Mouse (Mus musculus) brain, embryonic 18.5 days (tissue): ENCODE measurements around the gene Ccdc63.
"Not testable (repeated sequence)": the region's sequence is repeated elsewhere in the genome, so short reads cannot be mapped to it uniquely, and the experiment has no call there.

ENCODE experiments used
- DNase-seq: peaks from one replicate; pipeline ENCODE4 v3.0.0-alpha.2; 2012; ENCODE audit warnings: low read depth, low spot score

Gene Ccdc63

DNA sequence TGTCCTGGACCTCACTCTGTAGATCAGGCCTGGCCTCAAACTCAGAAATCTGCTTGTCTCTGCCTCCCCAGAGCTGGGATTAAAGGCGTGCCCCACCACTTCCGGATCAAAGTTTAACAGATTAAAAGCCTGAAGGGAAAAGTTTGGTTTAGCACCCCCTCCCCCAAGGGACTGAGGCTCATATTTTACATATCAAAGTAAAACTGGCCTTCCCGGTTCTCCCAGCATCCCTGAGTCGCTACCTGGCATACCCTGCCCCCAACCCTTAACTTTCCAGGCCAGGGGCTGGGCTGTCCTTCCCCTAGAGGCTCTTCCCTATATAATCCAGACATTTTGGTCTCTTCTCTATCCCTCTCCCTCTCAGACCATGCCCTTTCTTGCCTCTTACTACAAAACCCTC lies 8.6 kb upstream of the Ccdc63 start:
- no peak for DNase-seq

DNA sequence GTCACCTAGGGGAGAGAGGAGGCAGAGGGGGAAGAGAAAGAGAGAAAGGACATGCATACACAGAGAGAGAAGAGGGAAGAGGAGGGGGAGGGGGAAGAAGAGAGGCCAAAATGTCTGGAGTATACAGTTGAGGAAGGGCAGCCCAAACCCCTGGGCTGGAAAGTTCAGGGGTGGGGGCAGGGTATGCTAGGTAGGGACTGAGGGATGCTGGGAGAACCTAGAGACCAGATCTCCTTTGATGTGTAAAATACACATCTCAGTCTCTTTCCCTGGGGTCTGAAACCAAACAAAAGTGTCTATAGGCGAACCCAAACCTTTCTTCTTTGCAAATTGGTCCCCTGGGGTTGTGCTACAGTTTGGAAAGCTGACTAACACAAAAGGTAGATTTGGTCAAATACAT lies 7.5 kb upstream of the Ccdc63 start:
- no peak for DNase-seq

GRCm38 (mm10) chr5:122146609-122147008 lies 6.0 kb upstream of the Ccdc63 start:
- DNase-seq = no peak

DNA sequence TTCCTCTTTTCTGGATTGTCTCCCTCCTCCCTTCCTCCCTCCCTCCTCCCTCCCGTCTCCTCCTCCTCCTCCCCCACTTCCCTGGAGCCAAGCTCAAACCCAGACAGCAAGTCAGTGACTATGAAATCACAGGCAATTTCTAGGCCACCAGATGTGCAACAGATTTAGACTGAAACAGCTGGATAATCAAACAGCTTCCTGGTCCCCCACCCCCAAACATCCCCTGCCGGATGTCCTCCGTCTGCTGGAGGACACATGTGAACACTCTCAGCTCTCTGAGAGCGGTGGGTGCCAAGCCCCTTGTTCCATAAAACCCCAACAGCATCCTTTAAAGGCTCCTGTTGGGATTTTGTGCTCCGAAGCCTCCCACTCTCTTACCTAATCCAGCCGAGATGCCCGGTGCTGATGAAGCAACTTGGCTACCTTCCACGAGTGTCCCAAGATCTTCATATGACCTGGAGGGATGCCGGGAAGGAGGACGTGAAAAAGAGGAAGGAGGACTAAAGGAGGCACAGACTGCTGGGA lies 5.5 kb upstream of the Ccdc63 start:
- DNase-seq = no peak

DNA sequence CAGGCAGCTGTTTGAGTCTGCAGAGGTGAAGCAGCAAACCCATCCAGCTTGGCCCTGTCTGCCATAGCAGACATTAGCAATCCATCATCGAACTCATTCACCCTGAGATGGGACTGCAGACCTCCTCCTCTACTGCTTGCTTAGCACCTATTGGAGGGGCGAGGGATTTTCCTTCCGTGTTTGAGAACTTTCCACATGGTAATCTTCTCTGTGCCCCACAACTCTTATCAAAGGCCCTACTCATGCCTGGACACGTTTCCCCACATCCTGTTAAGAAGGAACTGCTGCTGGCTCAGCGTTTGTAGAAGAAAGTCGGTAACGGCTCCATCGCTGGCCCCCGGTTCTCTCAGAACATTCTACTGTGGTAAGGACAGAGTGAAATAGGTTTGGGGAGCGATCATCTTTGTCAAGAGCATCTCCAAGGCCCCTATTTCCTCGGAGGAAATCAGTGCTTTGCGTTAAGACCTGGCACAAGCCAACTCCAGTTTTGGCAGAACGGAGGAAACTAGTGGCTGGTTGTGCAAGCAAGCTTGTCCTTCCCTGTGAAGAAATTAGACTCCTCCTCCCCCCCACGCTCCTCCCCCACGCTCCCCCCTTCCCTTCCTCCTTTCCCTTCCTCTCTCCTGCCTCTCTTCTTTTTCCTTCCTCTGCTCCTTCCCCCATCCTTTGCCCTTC lies 4.9 kb upstream of the Ccdc63 start:
- no peak for DNase-seq

- no peak for DNase-seq
These were observed 4.2 kb upstream of the Ccdc63 start for GRCm38 (mm10) chr5:122144825-122145224.

DNA sequence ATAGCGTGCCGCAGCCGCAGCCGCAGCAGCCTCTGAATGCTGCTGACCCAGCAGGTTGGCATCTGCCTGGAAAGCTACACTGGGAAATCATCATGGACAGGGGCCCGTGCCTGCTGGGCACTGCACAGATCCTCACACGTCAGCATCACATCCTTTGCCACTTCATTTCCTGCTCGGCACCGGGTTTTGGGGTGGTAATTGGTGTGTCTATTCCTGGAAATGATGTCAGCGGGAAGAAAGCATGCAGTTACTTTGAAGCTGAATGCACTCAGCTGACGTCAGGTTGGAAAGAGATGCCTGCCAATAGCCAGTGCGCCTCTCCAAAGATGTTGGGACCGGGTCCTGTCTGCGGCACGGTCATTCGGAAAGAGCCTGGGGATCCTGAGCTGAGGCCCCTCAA lies 2.9 kb upstream of the Ccdc63 start:
- no peak for DNase-seq

DNA sequence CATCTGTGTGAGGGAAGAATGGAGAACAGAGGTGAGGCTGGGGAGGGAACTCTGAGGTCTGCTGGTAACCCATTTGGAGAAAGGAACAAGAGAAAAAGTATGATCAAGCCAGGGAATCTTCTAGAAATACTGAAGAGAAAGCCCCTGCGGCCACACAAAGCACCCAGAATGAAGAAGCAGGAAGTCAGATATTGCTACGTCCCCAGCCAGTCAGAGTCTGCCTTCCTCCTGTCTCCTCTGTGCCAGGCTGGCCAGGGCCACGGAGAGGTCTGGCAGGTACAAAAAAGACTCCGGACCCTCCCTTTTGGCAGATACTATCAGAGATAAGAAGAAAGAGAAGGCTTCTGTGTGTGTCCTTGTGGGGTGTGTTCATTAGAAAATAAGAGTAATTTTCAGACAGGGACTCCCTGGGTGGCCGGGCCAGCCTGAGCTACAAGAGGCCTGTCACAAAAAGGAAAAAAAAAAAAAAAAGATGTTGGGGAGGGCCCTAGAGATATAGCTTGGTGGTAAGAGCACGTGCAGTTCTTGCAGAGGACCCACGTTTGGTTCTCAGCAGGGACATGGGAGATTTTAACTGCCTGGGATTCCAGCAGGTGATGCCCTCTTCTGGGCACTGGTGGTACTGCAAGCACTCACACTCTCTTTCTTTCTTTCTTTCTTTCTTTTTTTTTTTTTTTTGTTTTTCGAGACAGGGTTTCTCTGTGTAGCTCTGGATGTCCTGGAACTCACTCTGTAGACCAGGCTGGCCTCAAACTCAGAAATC lies 1.8 kb upstream of the Ccdc63 start:
- no peak for DNase-seq

DNA sequence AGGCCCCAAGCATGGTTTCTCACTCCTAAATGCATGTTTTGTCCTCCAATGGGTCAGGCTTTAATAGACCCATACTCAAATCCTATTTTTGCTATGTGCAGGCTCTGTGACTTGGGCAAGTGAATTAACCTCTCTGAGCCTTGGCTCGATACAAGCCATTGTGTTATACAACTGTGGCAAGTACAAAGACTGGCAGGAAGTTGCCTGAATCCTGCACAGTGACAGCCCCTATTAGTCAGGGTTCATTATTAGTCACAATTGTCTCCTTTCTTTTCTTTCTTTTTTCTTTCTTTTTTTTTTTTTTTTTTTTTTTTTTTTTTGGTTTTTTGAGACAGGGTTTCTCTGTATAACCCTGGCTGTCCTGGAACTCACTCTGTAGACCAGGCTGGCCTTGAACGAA lies 852 bp downstream of the Ccdc63 start:
- DNase-seq = not testable (repeated sequence)

DNA sequence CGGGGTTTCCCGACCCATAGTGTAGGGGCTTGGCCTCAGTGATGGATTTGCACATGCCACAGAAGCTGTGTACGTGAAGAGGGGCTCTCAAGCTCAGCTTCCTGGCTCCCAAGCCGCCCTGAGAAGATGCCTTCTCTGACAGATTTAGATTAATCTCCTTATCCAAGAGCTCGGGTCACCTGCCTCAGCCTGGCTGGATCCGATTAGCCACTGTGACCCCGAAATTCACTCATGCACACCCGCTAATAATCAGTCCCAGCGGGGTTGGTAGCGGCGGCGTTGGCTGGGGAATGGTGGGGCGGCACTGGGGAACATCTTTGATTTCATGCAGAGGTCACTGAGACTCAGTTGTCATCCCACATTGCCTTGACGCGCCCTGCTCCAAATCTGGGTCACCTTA lies 1.8 kb downstream of the Ccdc63 start:
- no peak for DNase-seq

GRCm38 (mm10) chr5:122136508-122137408 lies 3.9 kb downstream of the Ccdc63 start:
- no peak for DNase-seq

DNA sequence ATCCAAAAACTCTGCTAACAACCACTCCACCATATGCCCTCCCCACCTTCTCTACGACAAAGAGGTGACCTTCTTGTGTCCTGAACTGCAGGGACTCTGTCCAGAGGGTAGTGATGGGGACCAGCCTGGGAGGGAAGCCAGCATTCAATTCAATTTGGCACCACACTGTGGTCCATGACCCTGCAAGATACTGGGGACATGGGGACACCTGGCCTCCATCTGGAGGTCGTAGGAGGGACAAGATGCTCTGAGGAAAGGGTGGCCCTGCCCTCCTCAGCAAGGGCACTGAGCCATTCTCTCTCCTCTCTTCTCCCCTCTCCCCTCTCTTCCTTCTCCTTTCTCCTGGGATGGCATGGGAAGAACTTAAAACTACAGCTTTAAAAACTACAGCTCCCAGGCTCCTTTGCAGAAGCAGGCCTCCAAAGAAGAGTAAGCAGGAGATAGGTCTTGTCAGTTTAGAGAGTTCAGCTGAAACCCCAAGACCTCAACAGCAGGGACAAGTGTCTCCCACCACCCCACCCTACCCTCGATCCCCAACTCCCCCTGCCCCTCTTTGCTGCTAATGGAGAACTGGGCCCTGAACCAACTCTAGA lies 5.2 kb downstream of the Ccdc63 start:
- DNase-seq = no peak

GRCm38 (mm10) chr5:122134395-122135289 lies 6.0 kb downstream of the Ccdc63 start:
- DNase-seq = no peak

GRCm38 (mm10) chr5:122133050-122133389 lies 7.6 kb downstream of the Ccdc63 start:
- no peak for DNase-seq

DNA sequence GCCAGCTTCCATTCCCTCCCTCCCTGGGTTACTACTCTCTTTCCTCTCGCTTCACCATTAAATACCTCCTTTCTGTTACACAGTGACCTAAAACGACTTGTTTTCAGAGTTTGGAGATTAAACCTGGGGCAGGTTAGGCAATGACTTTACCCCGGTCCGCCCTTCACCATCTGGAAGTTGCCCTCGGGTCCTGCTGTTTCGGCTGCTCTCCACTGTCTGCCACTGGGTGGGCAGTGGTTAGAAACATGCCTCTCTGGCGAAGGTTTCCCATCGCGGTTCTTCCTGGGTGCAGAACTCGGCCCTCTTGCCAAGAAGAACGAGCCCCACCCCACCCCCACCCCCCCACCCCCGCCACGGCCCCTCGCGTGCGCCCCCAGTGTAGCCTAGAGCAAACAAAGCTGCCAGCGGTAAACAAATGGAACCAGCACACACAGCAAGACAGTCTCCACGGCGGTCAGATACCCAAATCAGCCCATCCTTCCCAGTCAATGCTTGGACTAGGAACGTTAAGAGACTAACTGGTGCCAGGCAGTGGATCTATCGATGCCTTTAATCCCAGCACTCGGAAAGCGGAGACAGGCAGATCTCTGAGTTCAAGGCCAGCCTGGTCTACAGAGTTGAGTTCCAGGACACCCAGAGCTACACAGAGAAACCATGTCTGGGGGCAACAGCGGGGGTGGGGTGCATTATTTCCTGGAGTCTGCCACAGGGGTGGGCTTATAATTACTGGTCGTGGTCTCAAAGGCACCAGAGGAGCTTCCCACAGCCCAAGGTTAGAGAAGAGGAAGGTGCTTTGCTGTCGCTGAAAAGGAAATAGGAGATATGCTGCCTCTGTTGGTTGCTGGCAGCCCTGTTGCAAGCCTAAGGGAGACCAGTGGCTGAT lies 8.2 kb downstream of the Ccdc63 start:
- DNase-seq = no peak

DNA sequence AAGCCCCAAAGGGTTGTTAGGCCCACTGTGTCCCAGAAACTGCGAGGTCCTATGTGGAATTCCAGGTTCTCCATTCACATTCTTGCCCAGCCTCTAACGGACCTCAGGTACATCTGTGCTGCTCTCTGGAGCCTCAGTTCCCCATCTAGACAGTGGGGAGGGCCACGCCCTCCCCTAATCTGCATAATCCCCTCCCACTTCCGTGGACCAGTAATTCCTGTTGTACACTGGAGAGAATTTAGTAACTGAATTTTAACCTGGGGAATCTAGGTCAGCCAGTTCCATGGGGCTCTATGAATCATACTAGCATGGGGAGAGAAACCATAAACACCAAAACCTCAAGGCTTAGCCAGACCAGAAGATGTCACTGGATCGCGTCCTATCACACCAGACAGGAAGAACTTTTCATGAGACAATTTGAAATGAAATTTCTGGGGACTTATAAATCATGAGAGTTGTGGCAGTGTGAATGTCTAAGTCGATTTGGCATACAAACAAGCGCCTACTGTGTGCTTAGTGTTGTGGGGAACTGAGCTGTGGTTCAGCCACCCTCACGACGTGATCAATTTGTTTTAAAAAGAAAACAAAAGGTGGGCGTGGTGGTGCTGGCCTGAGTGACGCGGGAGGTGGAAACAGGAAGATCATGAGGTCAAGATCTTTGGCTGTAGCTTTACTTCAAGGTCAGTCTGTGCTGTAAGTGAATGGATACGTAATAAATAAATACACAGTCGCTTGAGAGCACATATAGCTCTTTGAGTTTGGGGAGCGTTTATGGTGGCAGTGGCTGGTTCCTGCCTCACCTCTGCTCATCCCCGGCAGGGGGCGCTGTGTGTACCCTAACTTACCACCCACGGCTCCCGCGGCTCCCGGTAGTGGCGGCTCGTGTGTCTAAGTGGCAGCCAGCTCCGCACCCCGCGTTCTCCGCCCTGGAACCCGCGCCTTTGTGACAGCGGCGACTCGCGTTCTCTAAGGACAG lies 9.3 kb downstream of the Ccdc63 start:
- DNase-seq = no peak

- no peak for DNase-seq
These were observed 10.2 kb downstream of the Ccdc63 start for GRCm38 (mm10) chr5:122130341-122130998.

DNA sequence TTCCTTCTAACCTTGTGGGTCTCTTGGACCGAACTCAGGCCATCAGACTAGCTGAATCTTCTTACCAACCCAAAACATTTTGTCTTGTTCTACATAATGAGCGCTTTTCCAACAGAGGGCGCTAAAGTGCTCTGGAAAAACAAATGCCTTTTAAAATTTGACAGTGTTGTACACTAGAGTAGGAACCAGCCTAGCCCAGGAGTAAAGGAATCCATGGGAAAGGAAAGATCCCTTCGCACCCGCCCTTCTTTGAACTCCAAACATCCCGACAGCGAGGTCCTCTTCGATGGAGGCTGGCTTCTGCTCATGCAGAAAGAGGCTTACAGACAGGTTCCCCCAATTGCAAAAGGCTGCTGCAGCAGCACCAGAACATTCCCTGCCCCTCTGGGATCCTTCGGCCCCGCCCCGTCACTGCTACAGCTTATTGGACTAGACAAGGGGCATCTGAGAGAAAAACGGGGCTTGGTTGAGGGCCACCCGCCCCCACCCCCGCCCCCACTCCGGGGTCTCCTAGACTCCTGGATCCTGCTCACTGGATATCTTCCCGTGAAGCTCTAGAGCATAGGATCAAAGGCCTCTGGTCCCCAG lies 11.5 kb downstream of the Ccdc63 start:
- peak; percentile 69 for DNase-seq
